ENCODE assay signal across 8 mouse cellular contexts in genomic region chr17:87571345-87571932, GRCm38 (mm10).
DNase-seq lines count a peak whose midpoint lies in the region; ATAC-seq and TF ChIP-seq lines count a peak whose summit lies in the region.

No protein-coding gene starts in this region.

- peak overlapping the region; percentile 10; the same call in 1 of the 2 replicates for H3K4me3 ChIP-seq in heart, embryonic 11.5 days (ENCODE audit: low read depth, low read length)
- peak overlapping the region; percentile 25 for H3K4me3 ChIP-seq in kidney, embryonic 15.5 days (replicated peaks)
- peak overlapping the region; percentile 19 for H3K4me3 ChIP-seq in limb, embryonic 15.5 days

- no peaks in the 10 kb centered on the region for H3K36me3 ChIP-seq in heart, embryonic 11.5 days (ENCODE audit: control insufficient read depth, insufficient read depth, low read length)
- H3K36me3 ChIP-seq in kidney, embryonic 15.5 days: no peaks in the 10 kb centered on the region
- H3K36me3 ChIP-seq in limb, embryonic 15.5 days: no peaks in the 10 kb centered on the region

- peak overlapping the region; percentile 56 for H3K4me2 ChIP-seq in heart, embryonic 11.5 days
- peak overlapping the region; percentile 54 for H3K4me2 ChIP-seq in kidney, embryonic 15.5 days
- peak overlapping the region; percentile 41 for H3K4me2 ChIP-seq in limb, embryonic 15.5 days

- peak overlapping the region; percentile 29; the same call in 1 of the 2 replicates for H3K9ac ChIP-seq in heart, embryonic 11.5 days (ENCODE audit: low read depth, low read length)
- no peak overlapping the region for H3K9ac ChIP-seq in kidney, embryonic 15.5 days
- no peak overlapping the region for H3K9ac ChIP-seq in limb, embryonic 15.5 days

- no peaks in the 10 kb centered on the region for H3K4me1 ChIP-seq in heart, embryonic 11.5 days (ENCODE audit: control insufficient read depth, insufficient read depth, low read length)
- peaks cover 16% of the 10 kb centered on the region for H3K4me1 ChIP-seq in kidney, embryonic 15.5 days
- peaks cover 10% of the 10 kb centered on the region for H3K4me1 ChIP-seq in limb, embryonic 15.5 days

- TF ChIP-seq CTCF in brain, embryonic 14.5 days (IDR thresholded peaks at IDR 0.05; ENCODE audit: borderline replicate concordance, extremely low read depth, insufficient read depth, insufficient read length): peak; percentile 100

- no peaks in the 10 kb centered on the region; the same call in 1 of the 2 replicates for H3K27me3 ChIP-seq in heart, embryonic 11.5 days (ENCODE audit: control insufficient read depth, insufficient read depth, low read length)
- H3K27me3 ChIP-seq in kidney, embryonic 15.5 days: peaks cover 12% of the 10 kb centered on the region; the same call in 1 of the 2 replicates
- no peaks in the 10 kb centered on the region for H3K27me3 ChIP-seq in limb, embryonic 15.5 days

- H3K9me3 ChIP-seq in heart, embryonic 11.5 days (replicated peaks; ENCODE audit: control insufficient read depth, low read length): no peaks in the 10 kb centered on the region
- H3K9me3 ChIP-seq in kidney, embryonic 15.5 days (replicated peaks): no peaks in the 10 kb centered on the region
- no peaks in the 10 kb centered on the region for H3K9me3 ChIP-seq in limb, embryonic 15.5 days

- no peak overlapping the region for H3K27ac ChIP-seq in heart, embryonic 11.5 days (ENCODE audit: low read depth, low read length)
- no peak overlapping the region for H3K27ac ChIP-seq in kidney, embryonic 15.5 days
- H3K27ac ChIP-seq in limb, embryonic 15.5 days: no peak overlapping the region

- peak; percentile 70; the same call in 1 of the 2 replicates for ATAC-seq in erythroid progenitor cell, adult 5-6 weeks (replicated peaks; ENCODE audit: low FRiP score, poor library complexity, severe bottlenecking)
- peak; percentile 52; the same call in 1 of the 2 replicates for ATAC-seq in heart, embryonic 11.5 days (replicated peaks; ENCODE audit: insufficient number of reproducible peaks, low FRiP score, low TSS enrichment)
- peak; percentile 86 for ATAC-seq in kidney, embryonic 15.5 days (replicated peaks; ENCODE audit: low FRiP score)
- no peak for ATAC-seq in limb, embryonic 15.5 days (ENCODE audit: insufficient number of reproducible peaks, low FRiP score, low TSS enrichment, low read depth)

- WGBS in heart, embryonic 11.5 days (ENCODE audit: insufficient replicate concordance): 7% methylated on average over 18 of the region's 18 CpGs
- 12% methylated on average over 18 of the region's 18 CpGs for WGBS in kidney, embryonic 15.5 days
- WGBS in limb, embryonic 15.5 days: 8% methylated on average over 18 of the region's 18 CpGs

- peak; percentile 82 for DNase-seq in CD4-positive helper T cell, adult 2 months (ENCODE audit: low read depth, low spot score)
- DNase-seq in brain, embryonic 14.5 days (ENCODE audit: low read depth): peak; percentile 94
- peak; percentile 68 to 88 for DNase-seq in monocyte, adult 2 months (ENCODE audit: low read depth in 1 of 2, low spot score in 2 of 2)
- peak; percentile 72 to 83 for DNase-seq in spleen, postnatal 14 days (ENCODE audit: low spot score in 2 of 2)

- TF ChIP-seq POLR2A in brain, embryonic 14.5 days (IDR thresholded peaks at IDR 0.05; ENCODE audit: borderline replicate concordance, extremely low read depth, insufficient read depth, insufficient read length, poor library complexity, severe bottlenecking): no peak
